Mouse (Mus musculus) kidney, adult 2 months (tissue): ENCODE results near the gene Smarcc1. TPM values are rescaled to one million over a fixed set of nuclear protein-coding genes. Genes with fewer than 3 reads are reported as not detected.

Experiments
- DNase-seq: peaks from one replicate; pipeline ENCODE4 v3.0.0; 2021
- H3K27ac ChIP-seq: fragments of 200-500 bp; 2 replicates; pipeline ENCODE4 v1.5.1; 2012; ENCODE audit warnings: low read depth, low read length, control low read depth, inconsistent platforms; ENCODE audit not compliant: insufficient read depth
- H3K27me3 ChIP-seq: fragments of 200-500 bp; replicated peaks from 2 replicates; pipeline ENCODE4 v1.6.1; 2012; ENCODE audit warnings: mild to moderate bottlenecking, moderate library complexity, low read length, inconsistent platforms; ENCODE audit not compliant: control insufficient read depth, insufficient read depth
- H3K36me3 ChIP-seq: fragments of 200-500 bp; 2 replicates; pipeline ENCODE4 v1.6.1; 2012; ENCODE audit warnings: mild to moderate bottlenecking, moderate library complexity, low read length, inconsistent platforms; ENCODE audit not compliant: control insufficient read depth, insufficient read depth
- H3K4me1 ChIP-seq: fragments of 200-500 bp; 2 replicates; pipeline ENCODE4 v1.6.1; 2011; ENCODE audit warnings: low read length; ENCODE audit not compliant: control insufficient read depth, insufficient read depth
- H3K4me3 ChIP-seq: fragments of 200-500 bp; 2 replicates; pipeline ENCODE4 v1.5.1; 2011; ENCODE audit warnings: mild to moderate bottlenecking, low read depth, low read length, control low read depth; ENCODE audit not compliant: insufficient read depth
- CTCF ChIP-seq: fragments of 200-500 bp; conservative IDR thresholded peaks from 2 replicates; pipeline ENCODE4 v1.5.1; 2011; ENCODE audit warnings: low read depth, mild to moderate bottlenecking, control low read depth, low read length, moderate library complexity, mixed read lengths; ENCODE audit not compliant: insufficient read depth, insufficient read length
- POLR2A ChIP-seq: fragments of 200-500 bp; IDR thresholded peaks from one replicate; pipeline ENCODE4 v1.6.1; 2011; ENCODE audit warnings: low read depth, low read length, control low read depth
- WGBS: fragments of 180-500 bp; shearing (Covaris S2); methylation state at CpG from one replicate; pipeline ENCODE4 v1.1.7; 2018; 5-methylcytosine and 5-hydroxymethylcytosine counted together
- polyA plus RNA-seq: library from polyadenylated mRNA; depleted of rRNA; stranded (reverse); fragments of >200 nt; gene quantifications from 2 replicates; pipeline ENCODE4 v1.2.3, GENCODE M21; 2012

Gene Smarcc1
- polyA plus RNA-seq, 1 experiment = 12.0 TPM

- DNase-seq = no peak
- H3K27ac ChIP-seq = no peak overlapping the region
- no peak overlapping the region for H3K4me3 ChIP-seq
- 27% methylated on average over 11 of the region's 11 CpGs for WGBS
- no peaks in the 10 kb centered on the region for H3K36me3 ChIP-seq
- TF ChIP-seq CTCF (no peak), POLR2A (no peak)
- no peaks in the 10 kb centered on the region for H3K27me3 ChIP-seq
- H3K4me1 ChIP-seq = no peaks in the 10 kb centered on the region
Measured at GRCm38 (mm10) chr9:110249823-110250543, 132.5 kb downstream of the Smarcc1 start.

GRCm38 (mm10) chr9:110250776-110251175 is 133.3 kb downstream of the Smarcc1 start:
- H3K27ac ChIP-seq = no peak overlapping the region
- no peaks in the 10 kb centered on the region for H3K27me3 ChIP-seq
- H3K4me1 ChIP-seq = no peaks in the 10 kb centered on the region
- no peak overlapping the region for H3K4me3 ChIP-seq
- 92% methylated on average over 14 of the region's 14 CpGs for WGBS
- no peaks in the 10 kb centered on the region for H3K36me3 ChIP-seq
- TF ChIP-seq CTCF (no peak), POLR2A (no peak)
- DNase-seq = no peak

GRCm38 (mm10) chr9:110255407-110256019 is 138.0 kb downstream of the Smarcc1 start:
- no peaks in the 10 kb centered on the region for H3K4me1 ChIP-seq
- H3K4me3 ChIP-seq = no peak overlapping the region
- H3K27ac ChIP-seq = no peak overlapping the region
- DNase-seq = no peak
- WGBS = 57% methylated on average over 15 of the region's 15 CpGs
- no peaks in the 10 kb centered on the region for H3K27me3 ChIP-seq
- H3K36me3 ChIP-seq = no peaks in the 10 kb centered on the region
- TF ChIP-seq POLR2A = no peak
- no peak for TF ChIP-seq CTCF

- 82% methylated on average over 6 of the region's 6 CpGs for WGBS
- no peak for DNase-seq
- no peak for TF ChIP-seq CTCF
- TF ChIP-seq POLR2A = no peak
Measured at GRCm38 (mm10) chr9:110258646-110259045, 141.1 kb downstream of the Smarcc1 start.

GRCm38 (mm10) chr9:110259118-110259517 is 141.6 kb downstream of the Smarcc1 start:
- TF ChIP-seq POLR2A = no peak
- no peak for TF ChIP-seq CTCF
- Histone ChIP-seq H3K4me3 (no peak overlapping the region), H3K27me3 (no peaks in the 10 kb centered on the region), H3K36me3 (no peaks in the 10 kb centered on the region), H3K4me1 (no peaks in the 10 kb centered on the region), H3K27ac (no peak overlapping the region)
- WGBS = 88% methylated on average over 3 of the region's 3 CpGs
- no peak for DNase-seq

More at GRCm38 (mm10) chr9:110258646-110259045, 141.1 kb downstream of the Smarcc1 start:
- Histone ChIP-seq H3K27ac (no peak overlapping the region), H3K4me1 (no peaks in the 10 kb centered on the region), H3K4me3 (no peak overlapping the region), H3K27me3 (no peaks in the 10 kb centered on the region), H3K36me3 (no peaks in the 10 kb centered on the region)

GRCm38 (mm10) chr9:110263181-110263580 is 145.7 kb downstream of the Smarcc1 start:
- Histone ChIP-seq H3K36me3 (no peaks in the 10 kb centered on the region), H3K4me3 (no peak overlapping the region), H3K27ac (no peak overlapping the region), H3K27me3 (no peaks in the 10 kb centered on the region), H3K4me1 (no peaks in the 10 kb centered on the region)
- no peak for DNase-seq
- WGBS = 84% methylated on average over 8 of the region's 8 CpGs
- no peak for TF ChIP-seq POLR2A
- TF ChIP-seq CTCF = no peak

GRCm38 (mm10) chr9:110264991-110265390 is 147.5 kb downstream of the Smarcc1 start:
- Histone ChIP-seq H3K4me3 (no peak overlapping the region), H3K27me3 (no peaks in the 10 kb centered on the region), H3K4me1 (no peaks in the 10 kb centered on the region), H3K27ac (no peak overlapping the region), H3K36me3 (no peaks in the 10 kb centered on the region)
- TF ChIP-seq CTCF = no peak
- no peak for TF ChIP-seq POLR2A
- DNase-seq = no peak
- 71% methylated on average over 9 of the region's 9 CpGs for WGBS
